Mouse (Mus musculus): ENCODE measurements around the gene D630003M21Rik.

- TF ChIP-seq CTCF (IDR thresholded peaks at IDR 0.05; ENCODE audit: low read depth, low read length): no peak
- TF ChIP-seq POLR2A (IDR thresholded peaks at IDR 0.05; ENCODE audit: extremely low read depth, insufficient read depth, low read length): no peak
Observed at GRCm38 (mm10) chr2:158216510-158216909, 12.5 kb downstream of the D630003M21Rik start.
